Mouse (Mus musculus) MEL (cell line): ENCODE measurements around the gene Slc4a4.

Experiments used
- CTCF ChIP-seq, 3 experiments: IDR thresholded peaks in 2 of 3; conservative IDR thresholded peaks in 1 of 3; 2 replicates each; pipeline ENCODE4 v1.5.1; 2011 to 2012; ENCODE audit warnings: low read length in 3 of 3, low read depth in 2 of 3, mild to moderate bottlenecking in 2 of 3, improper control_type of control experiment in 1 of 3, inconsistent platforms in 1 of 3, mixed read lengths in 1 of 3, moderate library complexity in 1 of 3; ENCODE audit not compliant: control insufficient read depth in 1 of 3, insufficient read depth in 1 of 3, poor library complexity in 1 of 3, severe bottlenecking in 1 of 3
- MAX ChIP-seq: IDR thresholded peaks from 2 replicates; pipeline ENCODE4 v1.6.1; 2011; ENCODE audit warnings: low read length, improper control_type of control experiment
- MEF2A ChIP-seq: IDR thresholded peaks from 2 replicates; pipeline ENCODE4 v1.6.1; 2014; ENCODE audit warnings: low read depth, mild to moderate bottlenecking, inconsistent platforms, low read length, improper control_type of control experiment; ENCODE audit not compliant: poor library complexity, insufficient replicate concordance, severe bottlenecking; ENCODE audit errors: extremely low read depth
- RAD21 ChIP-seq: IDR thresholded peaks from 2 replicates; pipeline ENCODE4 v1.6.1; 2011; ENCODE audit warnings: mild to moderate bottlenecking, low read depth, low read length, improper control_type of control experiment
- SIN3A ChIP-seq: IDR thresholded peaks from 2 replicates; pipeline ENCODE4 v1.6.1; 2012; ENCODE audit warnings: low read length, improper control_type of control experiment, inconsistent platforms

- TF ChIP-seq MAX (no peak), CTCF (IDR thresholded peaks at IDR 0.05 in 2 of 3, conservative IDR thresholded peaks at IDR 0.05 in 1 of 3; ENCODE audit: control insufficient read depth in 1 of 3, insufficient read depth in 1 of 3, low read depth in 2 of 3, low read length in 3 of 3, poor library complexity in 1 of 3, severe bottlenecking in 1 of 3) (no peak), MEF2A (no peak), SIN3A (no peak), RAD21 (no peak)
Observed at GRCm38 (mm10) chr5:89209973-89210703, 323.5 kb downstream of the Slc4a4 start.
